Mouse (Mus musculus) urinary bladder, adult 2 months (tissue): Measurements from ENCODE around the gene Pianp. TPM values are rescaled to one million over a fixed set of nuclear protein-coding genes. Genes with fewer than 3 reads are reported as not detected.
"Not testable (repeated sequence)": the region's sequence is repeated elsewhere in the genome, so short reads cannot be mapped to it uniquely, and the experiment has no call there.

Source experiments
- DNase-seq: peaks from one replicate; pipeline ENCODE4 v3.0.0; 2022; ENCODE audit warnings: low spot score
- polyA plus RNA-seq: library from polyadenylated mRNA; depleted of rRNA; stranded (reverse); fragments of >200 nt; gene quantifications from 2 replicates; pipeline ENCODE4 v1.2.3, GENCODE M21; 2012; rRNA removed

The Pianp gene
- polyA plus RNA-seq, 1 experiment = 19.3 TPM

GRCm38 (mm10) chr6:125008060-125008459, 11.6 kb downstream of the Pianp start:
- DNase-seq = no peak

GRCm38 (mm10) chr6:125008586-125009128, 12.2 kb downstream of the Pianp start:
- peak; percentile 84 for DNase-seq

GRCm38 (mm10) chr6:125009129-125009180, 12.5 kb downstream of the Pianp start, which contains the start of gene Zfp384:
Zfp384 (plus strand) TSS chr6:125009145.
- DNase-seq = no peak

GRCm38 (mm10) chr6:125009181-125010073, 12.9 kb downstream of the Pianp start:
- DNase-seq = peak; percentile 67

- no peak for DNase-seq
Observed at GRCm38 (mm10) chr6:125017682-125018081, 21.2 kb downstream of the Pianp start.

DNA sequence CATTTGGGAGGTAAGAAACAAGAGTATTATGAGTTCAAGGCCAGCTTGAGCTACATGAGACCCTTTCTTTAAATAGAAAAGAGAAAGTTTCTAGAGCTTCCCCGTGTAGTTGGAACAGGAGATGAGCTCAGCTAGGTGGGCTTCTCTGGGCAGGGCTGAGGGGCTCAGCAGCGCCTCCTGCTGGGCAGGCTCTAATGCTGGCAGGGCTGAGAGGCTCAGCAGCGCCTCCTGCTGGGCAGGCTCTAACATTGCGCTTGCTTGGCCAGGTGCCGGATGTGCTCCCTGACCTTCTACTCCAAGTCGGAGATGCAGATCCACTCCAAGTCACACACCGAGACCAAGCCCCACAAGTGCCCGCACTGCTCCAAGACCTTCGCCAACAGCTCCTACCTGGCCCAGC, 34.0 kb downstream of the Pianp start:
- not testable (repeated sequence) for DNase-seq

GRCm38 (mm10) chr6:125031604-125032003, 35.1 kb downstream of the Pianp start:
- no peak for DNase-seq

- no peak for DNase-seq
Observed at GRCm38 (mm10) chr6:125038666-125039065, 42.2 kb downstream of the Pianp start.

DNA sequence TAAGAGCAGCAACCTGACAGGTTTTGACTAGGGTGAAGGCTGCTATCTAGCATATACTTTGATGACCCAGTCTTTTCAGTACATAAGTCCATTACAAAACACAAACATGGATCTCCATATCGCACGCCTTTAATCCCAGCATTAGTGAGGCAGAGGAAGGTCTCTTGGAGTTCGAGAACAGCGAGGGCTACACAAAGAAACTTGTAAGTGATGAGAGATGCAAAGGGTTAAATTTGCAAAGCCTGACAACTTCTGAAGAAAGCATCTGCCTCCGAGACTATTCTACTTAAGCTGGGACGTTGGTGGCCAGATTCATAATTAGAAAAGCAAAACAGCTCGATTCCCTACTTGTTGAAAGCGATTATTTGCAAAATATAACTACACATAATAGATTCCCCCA, 42.6 kb downstream of the Pianp start:
- DNase-seq = no peak

GRCm38 (mm10) chr6:125039533-125040153, 43.1 kb downstream of the Pianp start, which contains the start of gene Ing4:
Ing4 (plus strand) TSS chr6:125039760.
- DNase-seq = peak; percentile 52

GRCm38 (mm10) chr6:125040221-125040620, 43.7 kb downstream of the Pianp start:
- no peak for DNase-seq

- DNase-seq = no peak
Observed at GRCm38 (mm10) chr6:125041047-125041446, 44.6 kb downstream of the Pianp start.

DNA sequence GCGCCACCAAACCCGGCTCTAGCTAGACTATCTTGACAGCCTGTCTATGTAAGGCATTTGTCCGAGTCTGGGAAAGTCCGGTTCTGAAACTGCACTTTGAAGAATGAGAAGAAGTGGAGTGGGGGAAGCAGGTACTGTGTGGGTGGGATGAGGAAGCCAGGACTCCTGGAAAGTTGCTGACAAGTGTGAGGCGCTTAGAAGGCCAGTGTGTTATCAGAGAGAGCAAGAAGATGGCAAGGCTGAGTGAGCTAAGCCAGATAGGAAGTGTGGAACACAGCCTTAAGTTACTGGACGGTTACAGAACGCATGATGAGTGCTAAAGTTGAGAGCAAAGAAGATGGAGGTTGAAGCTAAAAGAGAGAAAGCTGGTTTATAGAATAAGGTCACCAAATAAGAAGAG, 45.6 kb downstream of the Pianp start:
- no peak for DNase-seq

DNA sequence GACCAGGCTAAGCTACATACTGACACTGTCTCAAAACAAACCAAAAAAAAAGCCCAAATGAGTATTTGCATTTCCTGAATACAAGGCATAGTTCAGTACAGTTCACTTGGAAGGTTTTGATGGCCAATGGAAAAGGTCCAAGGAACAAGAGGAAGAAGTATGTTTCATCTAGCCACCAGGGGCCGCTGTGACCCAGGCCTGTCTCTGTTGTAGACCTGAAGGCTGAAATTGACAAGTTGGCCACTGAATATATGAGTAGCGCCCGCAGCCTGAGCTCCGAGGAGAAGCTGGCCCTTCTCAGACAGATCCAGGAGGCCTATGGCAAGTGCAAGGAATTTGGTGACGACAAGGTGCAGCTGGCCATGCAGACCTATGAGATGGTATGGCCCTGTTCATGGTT, 50.2 kb downstream of the Pianp start:
- peak; percentile 45 for DNase-seq

- DNase-seq = no peak
Observed at GRCm38 (mm10) chr6:125049678-125050077, 53.2 kb downstream of the Pianp start, which contains the start of gene Acrbp. Acrbp (plus strand) TSS chr6:125049689.

DNA sequence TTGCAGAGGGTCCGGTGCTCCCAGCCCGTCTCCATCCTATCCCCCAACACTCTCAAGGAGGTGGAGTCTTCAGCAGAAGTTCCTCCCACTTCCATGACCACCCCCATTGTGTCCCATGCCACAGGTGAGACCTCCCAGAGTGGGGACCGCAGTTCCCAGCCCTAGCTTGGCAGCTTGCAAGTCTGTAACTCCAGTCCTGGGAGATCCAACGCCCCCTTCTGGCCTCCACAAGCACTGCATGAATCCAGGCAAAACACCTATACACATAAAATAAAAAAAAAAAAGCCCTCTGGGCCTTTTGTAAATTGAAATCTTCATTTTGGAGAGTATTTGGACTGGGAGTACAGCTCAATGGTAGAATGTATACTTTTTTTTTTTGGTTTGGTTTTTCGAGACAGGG, 54.7 kb downstream of the Pianp start:
- DNase-seq = no peak

Other genes with a start within 250 kb of the Pianp start
- gene Gm45234, start 240.7 kb upstream of the Pianp start, polyA plus RNA-seq = not detected in 2 replicates
- gene Atn1, start 240.2 kb upstream of the Pianp start, polyA plus RNA-seq = 11.3 and 32.9 TPM in 2 replicates
- 20.8 and 23.4 TPM in 2 replicates for gene Eno2, start 227.0 kb upstream of the Pianp start, polyA plus RNA-seq
- 1.2 and 1.4 TPM in 2 replicates for gene Lrrc23, start 217.0 kb upstream of the Pianp start, polyA plus RNA-seq
- 22.3 and 24.4 TPM in 2 replicates for gene Spsb2, start 188.0 kb upstream of the Pianp start, polyA plus RNA-seq
- 322 and 324 TPM in 2 replicates for gene Tpi1, start 182.4 kb upstream of the Pianp start, polyA plus RNA-seq
- 68.8 and 73.6 TPM in 2 replicates for gene Usp5, start 167.2 kb upstream of the Pianp start, polyA plus RNA-seq
- 5.0 and 5.5 TPM in 2 replicates for gene Cdca3, start 167.1 kb upstream of the Pianp start, polyA plus RNA-seq
- gene Gnb3, start 156.4 kb upstream of the Pianp start, polyA plus RNA-seq = 0.21 and 0.32 TPM in 2 replicates
- gene P3h3, start 138.9 kb upstream of the Pianp start, polyA plus RNA-seq = 74.5 and 82.9 TPM in 2 replicates
- gene Gpr162, start 132.7 kb upstream of the Pianp start, polyA plus RNA-seq = 0.94 and 0.99 TPM in 2 replicates
- 1.3 and 2.1 TPM in 2 replicates for gene Cd4, start 108.5 kb upstream of the Pianp start, polyA plus RNA-seq
- 1.3 and 1.9 TPM in 2 replicates for gene Lag3, start 85.0 kb upstream of the Pianp start, polyA plus RNA-seq
- gene Ptms, start 76.6 kb upstream of the Pianp start, polyA plus RNA-seq = 807 and 1,011 TPM in 2 replicates
- gene Mlf2, start 65.3 kb upstream of the Pianp start, polyA plus RNA-seq = 273 and 291 TPM in 2 replicates
- 162 and 183 TPM in 2 replicates for gene Cops7a, start 31.2 kb upstream of the Pianp start, polyA plus RNA-seq
- gene Zfp384, start 12.5 kb downstream of the Pianp start, polyA plus RNA-seq = 42.8 and 43.1 TPM in 2 replicates
- gene Ing4, start 43.1 kb downstream of the Pianp start, polyA plus RNA-seq = 88.6 and 113 TPM in 2 replicates
- 23.5 and 24.7 TPM in 2 replicates for gene Acrbp, start 53.0 kb downstream of the Pianp start, polyA plus RNA-seq
- gene Lpar5, start 71.2 kb downstream of the Pianp start, polyA plus RNA-seq = 2.9 and 4.2 TPM in 2 replicates
- 43.1 and 78.9 TPM in 2 replicates for gene Chd4, start 99.3 kb downstream of the Pianp start, polyA plus RNA-seq
- gene Nop2, start 135.2 kb downstream of the Pianp start, polyA plus RNA-seq = 23.1 TPM in 2 replicates
- gene Iffo1, start 148.5 kb downstream of the Pianp start, polyA plus RNA-seq = 28.6 and 29.0 TPM in 2 replicates
- 2,278 and 2,316 TPM in 2 replicates for gene Gapdh, start 169.8 kb downstream of the Pianp start, polyA plus RNA-seq
- 17.3 and 24.3 TPM in 2 replicates for gene Ncapd2, start 195.0 kb downstream of the Pianp start, polyA plus RNA-seq
- 69.8 and 72.9 TPM in 2 replicates for gene Mrpl51, start 195.1 kb downstream of the Pianp start, polyA plus RNA-seq
- gene Vamp1, start 218.9 kb downstream of the Pianp start, polyA plus RNA-seq = 29.0 and 37.2 TPM in 2 replicates
- 16.6 and 19.7 TPM in 2 replicates for gene Tapbpl, start 235.2 kb downstream of the Pianp start, polyA plus RNA-seq
- gene Cd27, start 240.3 kb downstream of the Pianp start, polyA plus RNA-seq = 0.59 and 0.83 TPM in 2 replicates